ENCODE assay signal across 21 mouse cellular contexts in the genomic region with DNA sequence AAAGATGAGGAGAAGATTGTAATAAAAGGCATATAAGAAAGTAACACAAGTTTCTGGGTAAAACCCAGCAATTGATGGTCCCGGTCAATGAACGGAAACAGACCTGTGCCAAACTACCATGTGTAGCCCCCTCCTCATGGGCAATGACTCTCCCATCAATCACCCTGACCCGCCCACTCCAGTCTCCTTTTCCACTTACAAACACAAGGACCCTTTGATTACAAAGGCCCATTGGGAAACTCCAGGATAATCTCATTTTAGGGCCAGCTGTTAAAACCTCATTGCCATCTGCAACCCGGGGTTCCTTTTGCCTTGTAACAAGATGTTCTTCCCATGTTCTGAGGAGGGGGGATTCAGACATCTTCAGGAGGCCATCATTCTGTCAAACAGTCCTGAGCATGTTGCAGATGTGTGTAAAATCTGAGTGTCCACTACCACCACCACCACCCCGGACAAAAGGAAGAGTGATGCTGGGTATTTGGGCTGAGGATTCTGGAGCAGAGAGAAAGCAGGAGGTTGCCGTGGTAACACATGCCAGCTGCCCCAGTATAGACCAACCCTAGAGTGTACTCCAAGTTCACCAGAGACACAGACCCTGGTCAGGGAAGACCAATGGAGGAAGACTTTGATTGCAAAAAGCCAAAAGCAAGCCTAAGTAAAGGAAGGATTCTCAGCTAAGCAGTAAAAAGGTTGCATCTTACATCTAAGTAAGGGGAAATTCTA.
A peak's percentile ranks its signal among the peaks of the same experiment; 100 is the strongest.
DNase-seq lines count a peak whose midpoint lies in the region; ATAC-seq and TF ChIP-seq lines count a peak whose summit lies in the region.
"Had no signal": no experiment of that assay in that cellular context is flagged by ENCODE, and none has a peak within 500 bp of the region (broad histone marks: within the 10 kb centered on the region; RNA-seq: fewer than 3 reads in every experiment).

No protein-coding gene starts in this region.

- peak; percentile 73; the same call in 1 of the 2 replicates for ATAC-seq in midbrain, embryonic 11.5 days (ENCODE audit: low FRiP score)
- no peak for ATAC-seq in midbrain, embryonic 16.5 days
- peak; percentile 61 for ATAC-seq in forebrain, postnatal 0 days
- no peak for ATAC-seq in CD4-positive, CD25-positive, alpha-beta regulatory T cell, adult 4 months
- ATAC-seq: inflammation-experienced regulatory T-cells, adult 6 months had no signal

- no peak overlapping the region for H3K4me3 ChIP-seq in midbrain, embryonic 11.5 days (ENCODE audit: low read depth, low read length)
- H3K4me3 ChIP-seq in midbrain, embryonic 16.5 days (ENCODE audit: low read depth, low read length): no peak overlapping the region
- no peak overlapping the region for H3K4me3 ChIP-seq in forebrain, postnatal 0 days (ENCODE audit: low read depth, low read length)
- H3K4me3 ChIP-seq: layer of hippocampus, adult 2 months; left cerebral cortex, adult 2 months; limb, embryonic 13.5 days; liver, embryonic 15.5 days; megakaryocyte, embryonic 14.5 days had no signal

- H3K9me3 ChIP-seq in midbrain, embryonic 11.5 days (ENCODE audit: control insufficient read depth, low read length): no peaks in the 10 kb centered on the region
- H3K9me3 ChIP-seq in midbrain, embryonic 16.5 days (replicated peaks; ENCODE audit: control insufficient read depth, low read length, poor library complexity, severe bottlenecking): no peaks in the 10 kb centered on the region
- H3K9me3 ChIP-seq in forebrain, postnatal 0 days (ENCODE audit: low read length): no peaks in the 10 kb centered on the region
- H3K9me3 ChIP-seq: limb, embryonic 13.5 days; liver, embryonic 15.5 days had no signal

- no peak overlapping the region for H3K9ac ChIP-seq in midbrain, embryonic 11.5 days (ENCODE audit: low read length)
- no peak overlapping the region for H3K9ac ChIP-seq in midbrain, embryonic 16.5 days (ENCODE audit: low read depth, low read length)
- no peak overlapping the region for H3K9ac ChIP-seq in forebrain, postnatal 0 days
- H3K9ac ChIP-seq: limb, embryonic 13.5 days; liver, embryonic 15.5 days had no signal

- no peak overlapping the region for H3K27ac ChIP-seq in midbrain, embryonic 11.5 days (ENCODE audit: low read depth, low read length)
- no peak overlapping the region for H3K27ac ChIP-seq in midbrain, embryonic 16.5 days (ENCODE audit: low read length)
- no peak overlapping the region for H3K27ac ChIP-seq in forebrain, postnatal 0 days (ENCODE audit: low read depth, low read length)
- H3K27ac ChIP-seq: layer of hippocampus, adult 2 months; left cerebral cortex, adult 2 months; limb, embryonic 13.5 days; liver, embryonic 15.5 days; stomach, postnatal 0 days had no signal

- H3K4me1 ChIP-seq in midbrain, embryonic 11.5 days (ENCODE audit: control insufficient read depth, insufficient read depth, low read length): peaks cover 6% of the 10 kb centered on the region; the same call in 1 of the 2 replicates
- peaks cover 6% of the 10 kb centered on the region; the same call in 1 of the 2 replicates for H3K4me1 ChIP-seq in midbrain, embryonic 16.5 days (ENCODE audit: control insufficient read depth, insufficient read depth, low read length)
- H3K4me1 ChIP-seq in forebrain, postnatal 0 days (ENCODE audit: insufficient read depth): peaks cover 5% of the 10 kb centered on the region; the same call in 1 of the 2 replicates
- H3K4me1 ChIP-seq: liver, embryonic 15.5 days; megakaryocyte, embryonic 14.5 days had no signal

- peak; percentile 89 for DNase-seq in midbrain, embryonic 11.5 days (ENCODE audit: low spot score, missing footprints)
- peak; percentile 12 for DNase-seq in forebrain, postnatal 0 days
- peak; percentile 54 for DNase-seq in mesoderm, embryonic 11.5 days (ENCODE audit: low read depth, low spot score)
- DNase-seq in left cerebral cortex, adult 8-10 months (ENCODE audit: low spot score in 2 of 2): no peak
- no peak for DNase-seq in testis, postnatal 14 days (ENCODE audit: low spot score)
- DNase-seq: adrenal gland, adult 2 months; cerebellum, adult 9-10 months; gastrocnemius, postnatal 10 days; heart, postnatal 10 days; lung, postnatal 10 days; thymus, postnatal 4 days had no signal

- no peak for TF ChIP-seq CTCF in forebrain, postnatal 0 days (IDR thresholded peaks at IDR 0.05; ENCODE audit: low read depth)

- H3K4me2 ChIP-seq in midbrain, embryonic 11.5 days: no peak overlapping the region
- H3K4me2 ChIP-seq in midbrain, embryonic 16.5 days (ENCODE audit: low read length): no peak overlapping the region
- no peak overlapping the region for H3K4me2 ChIP-seq in forebrain, postnatal 0 days (ENCODE audit: low read depth)
- H3K4me2 ChIP-seq: limb, embryonic 13.5 days; liver, embryonic 15.5 days had no signal

- 64% methylated on average over 6 of the region's 6 CpGs for WGBS in midbrain, embryonic 11.5 days
- WGBS in midbrain, embryonic 16.5 days: 45% methylated on average over 6 of the region's 6 CpGs
- 52% methylated on average over 6 of the region's 6 CpGs for WGBS in forebrain, postnatal 0 days

- H3K27me3 ChIP-seq in midbrain, embryonic 11.5 days (ENCODE audit: control insufficient read depth, insufficient read depth, low read length): peaks cover 18% of the 10 kb centered on the region
- H3K27me3 ChIP-seq in midbrain, embryonic 16.5 days (ENCODE audit: control insufficient read depth, insufficient read depth, low read depth, low read length): peaks cover 4% of the 10 kb centered on the region; the same call in 1 of the 2 replicates
- H3K27me3 ChIP-seq in forebrain, postnatal 0 days (ENCODE audit: insufficient read depth, low read length): no peaks in the 10 kb centered on the region
- H3K27me3 ChIP-seq: limb, embryonic 13.5 days; liver, embryonic 15.5 days had no signal

- H3K36me3 ChIP-seq in midbrain, embryonic 11.5 days (ENCODE audit: control insufficient read depth, insufficient read depth, low read length): no peaks in the 10 kb centered on the region
- no peaks in the 10 kb centered on the region for H3K36me3 ChIP-seq in midbrain, embryonic 16.5 days (ENCODE audit: control insufficient read depth, insufficient read depth, low read length)
- no peaks in the 10 kb centered on the region for H3K36me3 ChIP-seq in forebrain, postnatal 0 days (ENCODE audit: insufficient read depth)
- H3K36me3 ChIP-seq: G1E; limb, embryonic 13.5 days; liver, embryonic 15.5 days had no signal

Comparison
In these comparisons a context has a peak if more than half of its experiments do, and no peak if none do; other contexts are left out.
1. ATAC-seq: peak in midbrain, embryonic 11.5 days (single experiment) and forebrain, postnatal 0 days (single experiment); none in midbrain, embryonic 16.5 days (single experiment) and CD4-positive, CD25-positive, alpha-beta regulatory T cell, adult 4 months (single experiment).
2. DNase-seq: peak in midbrain, embryonic 11.5 days (single experiment), forebrain, postnatal 0 days (single experiment) and mesoderm, embryonic 11.5 days (single experiment); none in left cerebral cortex, adult 8-10 months (0 of 2) and testis, postnatal 14 days (single experiment).